Mouse (Mus musculus) neural tube, embryonic 12.5 days (tissue): ENCODE measurements around the gene Slc16a14. TPM values are rescaled to one million over a fixed set of nuclear protein-coding genes. Genes with fewer than 3 reads are reported as not detected.
"Not testable (repeated sequence)": the region's sequence is repeated elsewhere in the genome, so short reads cannot be mapped to it uniquely, and the experiment has no call there.

Experiments
- ATAC-seq: fragments of 200-750 bp; cut with Nextera tagmentation; 2 replicates; pipeline ENCODE4 v1.8.0; 2017; ENCODE audit warnings: low read depth, mild to moderate bottlenecking, moderate TSS enrichment, moderate library complexity; ENCODE audit not compliant: low FRiP score
- H3K27ac ChIP-seq: fragments of 300-500 bp; sonication (generic); 2 replicates; pipeline ENCODE4 v1.5.1; 2016
- H3K27me3 ChIP-seq: fragments of 300-500 bp; sonication (generic); replicated peaks from 2 replicates; pipeline ENCODE4 v1.6.1; 2016; ENCODE audit warnings: mild to moderate bottlenecking
- H3K36me3 ChIP-seq: fragments of 300-500 bp; sonication (generic); 2 replicates; pipeline ENCODE4 v1.6.1; 2016; ENCODE audit warnings: mild to moderate bottlenecking
- H3K4me1 ChIP-seq: fragments of 300-500 bp; sonication (generic); 2 replicates; pipeline ENCODE4 v1.6.1; 2016
- H3K4me2 ChIP-seq: fragments of 300-500 bp; sonication (generic); replicated peaks from 2 replicates; pipeline ENCODE4 v1.6.1; 2016; ENCODE audit warnings: mild to moderate bottlenecking
- H3K4me3 ChIP-seq: fragments of 300-500 bp; sonication (generic); 2 replicates; pipeline ENCODE4 v1.5.1; 2016
- H3K9ac ChIP-seq: fragments of 300-500 bp; sonication (generic); 2 replicates; pipeline ENCODE4 v1.6.1; 2016; ENCODE audit warnings: mild to moderate bottlenecking
- H3K9me3 ChIP-seq: fragments of 300-500 bp; sonication (generic); 2 replicates; pipeline ENCODE4 v1.6.1; 2016; ENCODE audit warnings: mild to moderate bottlenecking
- WGBS: fragments of 180-500 bp; shearing (Covaris S2); methylation state at CpG from one replicate; pipeline ENCODE4 v1.1.7; 2016; 5-methylcytosine and 5-hydroxymethylcytosine counted together
- polyA plus RNA-seq: library from polyadenylated mRNA; unstranded; fragments of >200 nt; fragmentation: Nextera tagmentation; extraction: Ambion mirVana; gene quantifications from 2 replicates; pipeline ENCODE4 v1.2.1, GENCODE M21; 2016

The Slc16a14 gene
- 5.6 and 6.5 TPM in 2 replicates for polyA plus RNA-seq

DNA sequence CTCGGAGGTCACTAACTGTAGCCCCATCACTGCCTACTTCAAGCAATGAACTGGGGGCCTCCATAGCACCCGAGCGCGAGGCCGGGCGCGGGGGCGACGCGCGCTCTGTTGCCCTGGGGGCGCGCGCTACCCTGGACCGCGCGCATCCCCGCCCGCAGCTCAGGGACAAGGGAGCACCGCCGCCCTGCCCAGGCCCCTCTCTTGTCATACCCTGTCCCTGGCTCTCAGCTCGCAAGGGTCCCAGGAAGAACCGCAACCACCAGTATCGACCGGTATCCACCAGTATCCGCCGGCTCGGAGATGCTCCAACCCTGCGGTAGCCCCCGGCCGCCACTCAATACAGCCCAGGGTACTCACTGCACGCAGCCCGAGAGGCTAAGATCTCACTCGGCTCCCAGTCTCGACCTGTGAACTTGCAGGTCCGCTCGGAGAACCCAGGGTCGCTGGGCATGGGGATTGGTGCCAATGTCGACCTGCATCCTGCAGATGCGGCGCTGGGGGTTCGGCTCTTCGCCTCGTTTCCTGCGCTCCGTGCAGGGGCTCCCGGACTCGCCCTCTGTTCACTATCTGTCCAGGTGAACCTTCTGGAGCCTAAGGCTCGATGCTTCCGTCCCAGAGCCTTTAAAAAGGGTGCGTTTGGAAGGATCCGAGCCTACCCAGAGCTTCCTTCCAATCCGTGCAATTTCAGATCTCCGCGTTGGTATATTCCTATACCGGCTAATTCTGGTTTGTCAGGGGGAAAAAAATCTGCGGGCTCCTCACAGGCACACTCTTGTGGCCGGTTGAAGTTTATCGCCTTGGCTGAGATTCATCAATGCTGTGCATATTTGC, at the start of gene Slc16a14:
TSS of gene Slc16a14 (minus strand) at position 632 of the 831 bp plus-strand sequence.
- ATAC-seq = peak; percentile 87
- H3K36me3 ChIP-seq = no peaks in the 10 kb centered on the region
- H3K27me3 ChIP-seq = no peaks in the 10 kb centered on the region; the same call in 1 of the 2 replicates
- no peaks in the 10 kb centered on the region for H3K9me3 ChIP-seq
- H3K4me1 ChIP-seq = no peaks in the 10 kb centered on the region
- H3K9ac ChIP-seq = peak within 1 kb of the TSS; percentile 74
- WGBS = under 1% methylated on average over 59 of the region's 59 CpGs
- peak within 1 kb of the TSS; percentile 54 for H3K4me3 ChIP-seq
- peak within 1 kb of the TSS; percentile 83 for H3K4me2 ChIP-seq
- H3K27ac ChIP-seq = peak within 1 kb of the TSS; percentile 77

DNA sequence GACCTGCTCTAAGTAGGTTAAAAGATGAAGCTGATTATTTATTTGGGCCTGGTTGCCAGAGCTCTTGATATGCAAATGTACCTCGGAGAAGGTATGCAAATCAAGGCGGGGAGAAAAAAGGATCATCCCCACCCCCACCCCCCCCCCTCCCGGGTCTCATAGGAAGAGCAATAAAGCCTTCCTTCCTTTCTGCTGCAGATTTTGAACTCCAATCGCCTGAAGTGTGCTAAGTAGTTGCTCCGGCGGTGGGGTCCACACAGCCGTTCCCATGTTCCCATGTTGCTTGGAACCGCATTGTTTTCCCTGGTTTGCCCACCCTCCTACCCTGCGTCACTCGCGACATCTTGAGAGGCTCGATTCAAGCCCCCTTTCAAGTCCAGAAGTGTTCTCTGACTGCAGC, 26.8 kb upstream of the Slc16a14 start:
- H3K4me2 ChIP-seq = peak overlapping the region; percentile 50
- under 1% methylated on average over 12 of the region's 12 CpGs for WGBS
- not testable (repeated sequence) for H3K9ac ChIP-seq, H3K4me1 ChIP-seq, H3K36me3 ChIP-seq, H3K9me3 ChIP-seq, H3K27me3 ChIP-seq, H3K27ac ChIP-seq, H3K4me3 ChIP-seq, ATAC-seq

DNA sequence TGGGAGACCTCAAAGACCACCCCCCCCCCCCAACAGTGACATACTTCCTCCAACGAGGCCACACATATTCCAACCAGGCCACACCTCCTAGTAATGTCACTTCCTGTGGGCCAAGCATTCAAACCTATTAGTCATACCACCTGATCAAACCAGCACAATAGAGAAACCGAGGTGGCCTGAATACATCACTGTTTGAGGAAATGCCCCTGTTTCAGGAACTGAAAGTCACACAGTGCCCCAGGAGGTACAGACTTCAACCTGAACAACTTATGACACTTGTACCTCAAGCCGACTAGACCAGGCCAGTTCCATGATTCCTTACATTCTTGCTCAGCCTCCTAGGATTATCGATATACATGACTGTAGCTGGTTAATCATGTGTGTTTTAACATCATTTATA, 22.8 kb upstream of the Slc16a14 start:
- H3K4me3 ChIP-seq, ATAC-seq, H3K4me1 ChIP-seq, H3K9ac ChIP-seq, H3K9me3 ChIP-seq, H3K27ac ChIP-seq, H3K4me2 ChIP-seq, H3K27me3 ChIP-seq, H3K36me3 ChIP-seq: not testable (repeated sequence)
- 85% methylated on average over 4 of the region's 4 CpGs for WGBS

DNA sequence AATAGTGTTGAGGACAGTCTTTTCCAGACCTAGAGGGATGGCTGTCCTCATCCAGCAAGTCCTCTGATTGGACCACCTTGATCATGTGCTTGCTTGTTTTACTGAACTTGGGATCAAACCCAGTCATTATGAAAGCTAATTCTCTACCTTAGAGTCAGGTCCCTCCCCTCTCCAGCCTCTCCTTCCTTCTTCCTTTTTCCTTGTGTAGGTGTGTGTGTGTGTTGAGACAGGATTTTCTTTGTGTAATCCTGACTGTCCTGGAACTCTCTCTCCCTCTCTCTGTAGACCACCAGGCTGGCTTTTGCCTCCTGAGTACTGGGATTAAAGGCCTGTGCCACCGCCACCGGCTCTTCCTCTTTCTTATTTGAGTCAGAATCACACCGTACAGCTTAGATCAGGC, 21.8 kb upstream of the Slc16a14 start:
- H3K27ac ChIP-seq, H3K9ac ChIP-seq, ATAC-seq, H3K4me3 ChIP-seq, H3K4me1 ChIP-seq, H3K4me2 ChIP-seq, H3K36me3 ChIP-seq, H3K9me3 ChIP-seq, H3K27me3 ChIP-seq: not testable (repeated sequence)
- 93% methylated on average over 3 of the region's 3 CpGs for WGBS

DNA sequence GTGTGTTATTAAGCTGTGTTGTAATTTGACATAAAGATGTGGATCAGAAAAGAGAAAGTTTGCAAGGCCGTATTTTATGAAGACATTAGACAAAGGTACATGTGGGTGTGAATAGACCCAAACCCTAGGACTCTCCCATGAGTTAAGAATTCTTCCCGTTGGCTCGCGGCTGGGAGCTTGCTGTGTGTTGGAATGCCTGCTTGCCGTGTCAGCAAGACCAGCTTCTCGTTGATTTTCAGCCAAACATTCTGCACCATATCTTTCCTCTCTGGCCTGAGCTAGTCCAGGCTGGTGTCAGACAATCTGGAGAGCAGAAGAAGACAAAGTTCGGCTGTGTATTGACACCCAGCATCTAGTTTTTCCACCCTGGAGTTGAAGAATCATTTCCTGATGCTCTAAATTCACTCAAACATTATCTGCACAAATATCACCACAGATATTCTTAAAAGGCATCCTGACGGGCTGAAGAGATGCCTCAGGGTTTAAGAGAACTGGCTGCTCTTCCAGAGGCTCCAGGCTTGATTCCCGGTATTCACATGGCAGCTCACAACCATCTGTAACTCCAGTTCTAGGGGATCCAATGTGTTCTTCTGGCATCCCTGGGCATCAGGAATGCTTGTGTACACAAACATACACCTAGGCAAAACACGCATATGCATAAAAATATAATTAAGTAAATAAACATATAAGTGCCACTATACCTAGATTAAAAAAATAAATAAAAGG, 17.7 kb upstream of the Slc16a14 start:
- H3K4me3 ChIP-seq = no peak overlapping the region
- H3K4me1 ChIP-seq = no peaks in the 10 kb centered on the region
- H3K36me3 ChIP-seq = no peaks in the 10 kb centered on the region
- no peak overlapping the region for H3K9ac ChIP-seq
- no peak overlapping the region for H3K27ac ChIP-seq
- ATAC-seq = no peak
- 87% methylated on average over 10 of the region's 10 CpGs for WGBS
- no peak overlapping the region for H3K4me2 ChIP-seq
- H3K27me3 ChIP-seq = no peaks in the 10 kb centered on the region
- peaks cover 7% of the 10 kb centered on the region; the same call in 1 of the 2 replicates for H3K9me3 ChIP-seq

DNA sequence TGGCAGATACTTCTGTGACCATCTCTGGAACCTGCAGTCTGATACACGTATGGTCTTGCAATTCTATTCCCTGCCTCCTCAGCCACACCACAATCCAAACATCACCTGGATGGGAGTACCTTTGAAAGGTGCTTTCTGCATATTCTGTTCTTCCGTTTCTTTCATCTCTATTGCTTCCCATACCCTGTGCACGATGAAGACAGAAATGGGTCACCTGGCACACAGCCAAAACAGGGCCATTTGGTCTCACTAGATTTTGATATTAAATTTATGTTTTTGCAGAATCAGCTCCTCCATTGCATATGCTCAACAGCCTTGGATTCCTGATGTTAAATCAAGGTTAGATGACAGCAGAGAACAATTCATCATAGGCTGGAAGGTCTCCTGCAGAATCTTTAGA, 16.6 kb upstream of the Slc16a14 start:
- Histone ChIP-seq H3K4me2 (no peak overlapping the region), H3K9ac (no peak overlapping the region), H3K36me3 (no peaks in the 10 kb centered on the region), H3K27ac (no peak overlapping the region), H3K27me3 (no peaks in the 10 kb centered on the region), H3K4me1 (no peaks in the 10 kb centered on the region), H3K4me3 (no peak overlapping the region), H3K9me3 (0 out of 2 replicates have a peak, but pooled peaks cover 3% of the 10 kb centered on the region)
- no peak for ATAC-seq
- WGBS = 92% methylated on average over 3 of the region's 3 CpGs

DNA sequence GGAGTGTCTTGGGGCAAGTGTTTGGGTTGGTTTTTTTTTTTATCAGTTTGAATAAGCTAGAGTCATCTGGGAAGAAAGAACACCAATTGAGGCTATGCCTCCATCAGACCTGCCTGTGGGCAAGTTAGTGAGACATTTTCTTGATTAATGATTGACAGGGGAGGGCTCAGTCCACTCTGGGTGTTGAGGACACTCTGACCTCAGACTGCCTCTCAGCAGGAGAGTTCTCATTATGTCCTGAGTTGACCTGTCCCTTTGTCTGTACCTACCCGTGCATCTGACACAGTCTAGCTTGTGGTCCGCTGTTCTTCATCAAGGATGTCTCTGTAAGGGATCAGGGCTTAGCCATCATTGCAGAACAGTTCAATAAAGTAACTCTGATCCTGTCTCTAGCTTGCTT, 12.5 kb upstream of the Slc16a14 start:
- WGBS = 54% methylated on average over 2 of the region's 2 CpGs
- ATAC-seq = no peak
- no peak overlapping the region for H3K9ac ChIP-seq

DNA sequence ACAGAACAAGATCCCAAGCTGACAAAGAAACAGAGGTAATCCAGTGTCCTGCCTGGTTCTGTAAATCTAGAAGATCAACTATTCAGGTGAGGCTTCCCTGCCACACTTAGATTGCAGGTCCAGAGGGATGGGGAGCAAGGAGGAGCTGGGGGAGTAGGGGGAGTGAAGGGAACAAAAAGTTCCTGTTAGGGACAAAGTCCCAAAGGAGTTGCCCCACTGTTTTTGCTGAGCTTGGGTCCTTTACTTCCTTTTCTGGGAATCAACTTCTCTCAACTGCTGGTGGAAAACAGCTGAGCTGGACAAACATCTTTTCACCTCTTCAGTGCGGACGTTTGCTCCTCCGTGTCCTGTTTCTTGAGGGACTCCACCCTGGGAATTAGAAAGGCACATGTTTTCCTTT, 11.0 kb upstream of the Slc16a14 start:
- 89% methylated on average over 3 of the region's 3 CpGs for WGBS
- Histone ChIP-seq H3K4me2 (no peak overlapping the region), H3K36me3 (no peaks in the 10 kb centered on the region), H3K4me1 (no peaks in the 10 kb centered on the region), H3K4me3 (no peak overlapping the region), H3K27ac (no peak overlapping the region), H3K27me3 (no peaks in the 10 kb centered on the region), H3K9ac (no peak overlapping the region), H3K9me3 (no peaks in the 10 kb centered on the region)
- ATAC-seq = no peak

More for the DNA sequence above, 12.5 kb upstream of the Slc16a14 start:
- H3K9me3 ChIP-seq = no peaks in the 10 kb centered on the region
- H3K36me3 ChIP-seq = no peaks in the 10 kb centered on the region
- no peaks in the 10 kb centered on the region for H3K4me1 ChIP-seq
- H3K27me3 ChIP-seq = no peaks in the 10 kb centered on the region
- H3K4me2 ChIP-seq = no peak overlapping the region
- H3K4me3 ChIP-seq = no peak overlapping the region
- H3K27ac ChIP-seq = no peak overlapping the region

DNA sequence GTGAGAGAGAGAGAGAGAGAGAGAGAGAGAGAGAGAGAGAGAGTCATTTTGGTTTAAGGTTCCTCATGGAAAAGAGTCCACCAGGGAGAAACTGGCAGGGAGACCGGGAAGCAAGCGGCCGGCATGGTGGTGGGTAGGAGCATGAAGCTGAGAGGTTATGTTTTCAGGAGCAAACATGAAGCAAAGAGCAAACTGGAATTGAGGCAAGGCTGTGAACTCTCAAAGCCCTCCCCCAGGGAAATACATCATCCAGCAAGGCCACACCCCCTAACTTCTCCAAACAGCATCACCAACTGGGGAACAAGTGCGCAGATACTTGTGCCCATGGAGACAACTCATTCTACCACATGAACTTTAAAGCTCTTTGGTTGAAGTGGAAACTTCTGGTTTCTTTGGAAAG, 8.6 kb upstream of the Slc16a14 start:
- ATAC-seq = no peak
- 94% methylated on average over 4 of the region's 4 CpGs for WGBS
- no peak overlapping the region for H3K4me2 ChIP-seq

DNA sequence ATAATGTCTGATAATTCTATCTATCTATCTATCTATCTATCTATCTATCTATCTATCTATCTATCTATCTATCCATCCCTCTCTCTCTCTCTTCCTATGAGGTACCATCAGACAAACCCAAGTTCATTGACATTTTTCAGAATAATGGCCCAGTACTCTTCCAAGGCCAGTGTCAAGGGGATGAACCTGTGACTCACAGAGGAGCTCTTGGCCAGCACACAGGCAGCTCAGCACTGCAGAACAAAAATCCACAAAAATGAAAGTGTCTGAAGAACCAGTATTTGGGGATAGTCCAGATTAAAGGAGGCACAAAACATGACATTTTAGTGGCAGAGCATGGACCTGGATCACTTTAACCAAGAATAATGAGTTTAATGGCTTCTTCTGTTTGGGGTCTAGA, 7.7 kb upstream of the Slc16a14 start:
- Histone ChIP-seq H3K27me3 (no peaks in the 10 kb centered on the region), H3K27ac (no peak overlapping the region), H3K9ac (no peak overlapping the region), H3K36me3 (no peaks in the 10 kb centered on the region), H3K4me1 (no peaks in the 10 kb centered on the region), H3K4me3 (no peak overlapping the region), H3K4me2 (no peak overlapping the region), H3K9me3 (no peaks in the 10 kb centered on the region)
- ATAC-seq = no peak

More for the DNA sequence above, 8.6 kb upstream of the Slc16a14 start:
- Histone ChIP-seq H3K4me3 (no peak overlapping the region), H3K9ac (no peak overlapping the region), H3K36me3 (no peaks in the 10 kb centered on the region), H3K9me3 (no peaks in the 10 kb centered on the region), H3K4me1 (no peaks in the 10 kb centered on the region), H3K27me3 (no peaks in the 10 kb centered on the region), H3K27ac (no peak overlapping the region)

DNA sequence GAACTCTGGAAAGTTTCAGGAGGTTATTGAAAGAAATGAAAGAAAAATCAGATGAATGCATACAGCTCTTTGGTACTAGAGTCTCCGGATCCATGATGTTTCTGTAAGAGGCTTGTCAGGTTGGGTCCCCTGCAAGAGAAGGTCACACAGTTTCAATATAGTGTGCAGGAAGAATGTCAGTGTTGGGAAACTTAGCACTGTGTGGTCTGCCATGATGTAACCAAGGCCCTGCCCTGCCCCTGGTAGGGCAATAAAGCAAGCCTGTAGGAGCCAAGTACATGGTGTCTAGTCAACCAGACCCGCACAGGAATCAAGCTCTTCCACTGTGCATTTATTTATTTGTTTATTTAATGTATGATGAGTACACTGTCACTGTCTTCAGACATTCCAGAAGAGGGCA, 5.4 kb upstream of the Slc16a14 start:
- ATAC-seq = no peak
- H3K36me3 ChIP-seq = no peaks in the 10 kb centered on the region
- no peaks in the 10 kb centered on the region; the same call in 1 of the 2 replicates for H3K27me3 ChIP-seq
- WGBS = 91% methylated on average over 2 of the region's 2 CpGs
- H3K9me3 ChIP-seq = no peaks in the 10 kb centered on the region
- no peaks in the 10 kb centered on the region for H3K4me1 ChIP-seq
- H3K4me3 ChIP-seq = no peak overlapping the region
- no peak overlapping the region for H3K4me2 ChIP-seq
- no peak overlapping the region for H3K9ac ChIP-seq
- no peak overlapping the region for H3K27ac ChIP-seq

DNA sequence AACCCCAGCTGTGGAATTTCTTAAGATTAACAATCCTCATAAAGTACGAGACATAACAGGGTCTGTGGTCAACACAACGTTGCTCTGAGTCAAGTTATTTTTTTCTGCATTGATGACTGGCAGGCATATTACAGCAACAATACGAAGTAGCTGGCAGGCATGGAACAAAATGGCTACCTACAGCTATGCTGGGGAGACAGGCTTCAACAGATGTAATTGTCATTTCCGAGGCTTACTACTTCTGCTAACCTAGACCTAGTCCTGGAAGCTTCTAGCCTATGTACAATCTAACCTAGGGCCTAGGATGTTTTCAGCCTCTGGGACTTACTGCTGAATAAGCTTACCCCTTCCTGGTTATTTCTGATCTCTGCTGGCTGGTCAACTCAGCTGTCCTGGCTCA, 4.5 kb upstream of the Slc16a14 start:
- H3K4me1 ChIP-seq = no peaks in the 10 kb centered on the region
- no peaks in the 10 kb centered on the region for H3K36me3 ChIP-seq
- H3K9me3 ChIP-seq = no peaks in the 10 kb centered on the region
- no peak overlapping the region for H3K9ac ChIP-seq
- ATAC-seq = no peak
- WGBS = 78% methylated on average over 4 of the region's 4 CpGs
- H3K4me3 ChIP-seq = no peak overlapping the region
- no peaks in the 10 kb centered on the region; the same call in 1 of the 2 replicates for H3K27me3 ChIP-seq
- H3K4me2 ChIP-seq = no peak overlapping the region
- no peak overlapping the region for H3K27ac ChIP-seq
